Mouse (Mus musculus) forelimb bud, embryonic 11.5 days (tissue): ENCODE measurements around the gene Sec1.

Source experiments
- DNase-seq: peaks from one replicate; pipeline ENCODE4 v3.0.0-alpha.2; 2012; ENCODE audit warnings: low read depth, low spot score

Sec1 gene

GRCm38 (mm10) chr7:45717918-45718297 is 23.7 kb upstream of the Sec1 start, which contains the start of gene Sphk2:
TSS of gene Sphk2 (minus strand) at chr7:45718002.
- peak; percentile 100 for DNase-seq

- no peak for DNase-seq
Measured at GRCm38 (mm10) chr7:45716952-45717917, 23.0 kb upstream of the Sec1 start.

GRCm38 (mm10) chr7:45716460-45716857 is 22.3 kb upstream of the Sec1 start:
- DNase-seq, result no peak

GRCm38 (mm10) chr7:45715741-45716459 is 21.7 kb upstream of the Sec1 start:
- no peak for DNase-seq

- DNase-seq, result peak; percentile 95
Measured at GRCm38 (mm10) chr7:45715090-45715708, 21.0 kb upstream of the Sec1 start, which contains the start of gene Rpl18. TSS of gene Rpl18 (plus strand) at chr7:45715457.

- no peak for DNase-seq
Measured at GRCm38 (mm10) chr7:45714630-45715089, 20.5 kb upstream of the Sec1 start.

GRCm38 (mm10) chr7:45713881-45714520 is 19.8 kb upstream of the Sec1 start:
- no peak for DNase-seq

GRCm38 (mm10) chr7:45713396-45713795 is 19.2 kb upstream of the Sec1 start:
- DNase-seq, result no peak

GRCm38 (mm10) chr7:45712022-45712757 is 18.0 kb upstream of the Sec1 start:
- no peak for DNase-seq

- DNase-seq, result no peak
Measured at GRCm38 (mm10) chr7:45711316-45712021, 17.3 kb upstream of the Sec1 start.

GRCm38 (mm10) chr7:45710477-45711191 is 16.4 kb upstream of the Sec1 start:
- DNase-seq, result no peak

- DNase-seq, result no peak
Measured at GRCm38 (mm10) chr7:45709677-45710355, 15.6 kb upstream of the Sec1 start.

- DNase-seq, result no peak
Measured at GRCm38 (mm10) chr7:45709036-45709435, 14.8 kb upstream of the Sec1 start.

- DNase-seq, result no peak
Measured at GRCm38 (mm10) chr7:45708221-45708761, 14.1 kb upstream of the Sec1 start.

GRCm38 (mm10) chr7:45707375-45707967 is 13.3 kb upstream of the Sec1 start:
- DNase-seq, result peak; percentile 90

- DNase-seq, result peak; percentile 73
Measured at GRCm38 (mm10) chr7:45706721-45707241, 12.6 kb upstream of the Sec1 start.

- DNase-seq, result no peak
Measured at GRCm38 (mm10) chr7:45705873-45706281, 11.7 kb upstream of the Sec1 start.

- DNase-seq, result no peak
Measured at GRCm38 (mm10) chr7:45705443-45705864, 11.3 kb upstream of the Sec1 start.
